Mouse (Mus musculus): ENCODE data around the gene Lyrm7. TPM values are rescaled to one million over a fixed set of nuclear protein-coding genes. Genes with fewer than 3 reads are reported as not detected.

The Lyrm7 gene
- polyA plus RNA-seq, 1 experiment = 2.9 TPM

DNA sequence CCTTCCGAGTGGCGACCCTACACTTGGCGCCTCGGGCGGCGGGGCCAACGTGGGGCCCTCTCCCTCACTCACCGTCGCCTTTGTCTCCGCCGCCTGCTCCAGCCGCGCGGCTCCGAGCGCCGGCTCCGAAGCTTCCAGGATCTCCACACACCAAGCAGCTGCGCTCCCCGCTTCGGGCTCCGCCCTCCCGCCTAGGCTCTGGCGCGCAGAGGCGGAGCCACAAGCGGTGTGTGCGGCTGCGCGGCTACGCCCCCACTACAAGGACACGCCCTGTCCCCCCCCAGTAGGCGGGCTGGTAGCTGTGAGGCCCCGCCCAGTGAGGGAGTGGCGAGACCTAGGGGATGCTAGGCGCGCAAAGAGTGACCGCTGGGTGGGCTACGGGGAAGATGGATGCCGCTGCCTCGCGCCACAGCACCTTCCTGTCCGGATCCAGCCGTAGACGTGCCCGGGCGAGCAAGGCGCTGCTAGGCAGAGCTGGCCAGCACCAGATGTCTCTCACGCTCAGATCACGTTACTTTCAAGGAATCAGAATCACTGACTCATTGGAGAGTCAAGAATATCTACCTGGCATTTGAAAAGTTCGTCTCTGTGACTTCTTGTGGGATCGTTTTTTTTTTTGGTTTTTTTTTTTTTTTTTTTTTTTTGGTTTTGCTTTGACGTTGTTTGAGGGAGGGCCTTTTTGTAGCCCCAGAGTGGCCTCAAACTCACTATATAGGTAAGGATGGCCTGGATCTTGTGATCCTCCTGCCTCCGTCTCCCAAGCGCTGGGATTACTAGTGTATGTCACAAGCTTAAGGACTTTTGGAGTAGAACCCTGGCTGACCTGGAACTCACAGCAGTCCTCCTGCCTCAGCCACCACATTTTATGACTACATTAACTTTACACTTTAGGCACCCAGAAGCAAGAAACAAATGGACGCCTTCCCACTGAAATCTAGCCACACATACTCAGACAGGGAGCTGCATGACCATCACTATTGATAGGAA lies 72.9 kb downstream of the Lyrm7 start, which contains the start of gene Cdc42se2:
TSS of gene Cdc42se2 (minus strand) at position 188 of the 987 bp plus-strand sequence.
- TF ChIP-seq POLR2A (IDR thresholded peaks at IDR 0.05; ENCODE audit: control insufficient read depth, extremely low read depth, insufficient read depth, low read length, poor library complexity) = peak; percentile 97
- peak; percentile 55; the same call in 1 of the 2 replicates for TF ChIP-seq CTCF (IDR thresholded peaks at IDR 0.05; ENCODE audit: borderline replicate concordance, control insufficient read depth, extremely low read depth, insufficient read depth, low read length, poor library complexity)
- Histone ChIP-seq H3K27ac (ENCODE audit: control insufficient read depth, insufficient read depth, low read length) (peak within 1 kb of the TSS; percentile 53), H3K4me3 (ENCODE audit: control insufficient read depth, insufficient read depth, low read length) (peak within 1 kb of the TSS; percentile 92), H3K36me3 (ENCODE audit: control insufficient read depth, insufficient read depth, low read length) (no peaks in the 10 kb centered on the region), H3K4me1 (replicated peaks; ENCODE audit: control insufficient read depth, insufficient read depth, low read length) (peaks cover 6% of the 10 kb centered on the region; the same call in 1 of the 2 replicates), H3K27me3 (ENCODE audit: control insufficient read depth, insufficient read depth, low read length) (no peaks in the 10 kb centered on the region)
- DNase-seq = peak; percentile 98
- 6% methylated on average over 56 of the region's 56 CpGs for WGBS

DNA sequence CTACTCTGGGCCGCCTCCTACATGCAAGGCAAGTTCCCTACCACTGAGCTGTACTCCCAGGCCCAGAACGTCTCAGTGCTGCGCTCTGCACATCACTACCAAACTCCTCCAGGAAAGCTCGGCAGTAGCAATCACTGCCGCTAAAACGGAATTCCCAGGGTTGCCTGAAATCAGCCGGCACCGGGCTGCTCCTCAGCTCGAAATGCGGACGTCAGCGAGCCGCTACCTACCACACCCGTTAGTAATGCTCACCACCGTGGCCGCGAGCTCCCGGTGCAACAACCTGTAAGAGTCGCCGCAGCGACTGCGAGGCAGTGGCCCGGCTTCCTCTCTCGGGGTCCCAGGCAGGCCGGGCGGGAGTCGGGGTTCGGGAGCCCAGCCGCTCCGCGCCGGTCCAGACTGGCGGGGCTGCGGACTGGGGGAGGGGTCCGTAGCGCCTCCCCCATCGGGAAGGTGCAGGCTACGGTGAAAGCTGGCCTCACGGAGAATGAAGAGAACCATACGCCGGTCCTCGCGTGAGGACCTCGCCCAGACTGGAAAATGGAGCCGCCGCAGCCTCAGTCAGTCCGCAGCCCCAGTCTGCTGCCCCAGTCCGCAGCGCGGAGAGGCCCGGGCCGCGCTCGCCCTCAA lies 73.7 kb downstream of the Lyrm7 start:
- Histone ChIP-seq H3K4me1 (replicated peaks; ENCODE audit: control insufficient read depth, insufficient read depth, low read length) (peaks cover 10% of the 10 kb centered on the region), H3K27ac (ENCODE audit: control insufficient read depth, insufficient read depth, low read length) (peak overlapping the region; percentile 53), H3K4me3 (ENCODE audit: control insufficient read depth, insufficient read depth, low read length) (peak overlapping the region; percentile 92), H3K27me3 (ENCODE audit: control insufficient read depth, insufficient read depth, low read length) (no peaks in the 10 kb centered on the region), H3K36me3 (ENCODE audit: control insufficient read depth, insufficient read depth, low read length) (no peaks in the 10 kb centered on the region)
- WGBS = under 1% methylated on average over 54 of the region's 54 CpGs
- no peak for TF ChIP-seq CTCF (IDR thresholded peaks at IDR 0.05; ENCODE audit: borderline replicate concordance, control insufficient read depth, extremely low read depth, insufficient read depth, low read length, poor library complexity)
- TF ChIP-seq POLR2A (IDR thresholded peaks at IDR 0.05; ENCODE audit: control insufficient read depth, extremely low read depth, insufficient read depth, low read length, poor library complexity) = no peak
- DNase-seq = peak; percentile 69

GRCm38 (mm10) chr11:54785566-54785965 lies 75.2 kb downstream of the Lyrm7 start:
- H3K27ac ChIP-seq (ENCODE audit: control insufficient read depth, insufficient read depth, low read length) = no peak overlapping the region
- no peaks in the 10 kb centered on the region for H3K36me3 ChIP-seq (ENCODE audit: control insufficient read depth, insufficient read depth, low read length)
- peaks cover 10% of the 10 kb centered on the region for H3K4me1 ChIP-seq (replicated peaks; ENCODE audit: control insufficient read depth, insufficient read depth, low read length)
- no peak for DNase-seq
- 89% methylated on average over 3 of the region's 3 CpGs for WGBS
- no peak overlapping the region for H3K4me3 ChIP-seq (ENCODE audit: control insufficient read depth, insufficient read depth, low read length)
- no peaks in the 10 kb centered on the region for H3K27me3 ChIP-seq (ENCODE audit: control insufficient read depth, insufficient read depth, low read length)
- TF ChIP-seq POLR2A (IDR thresholded peaks at IDR 0.05; ENCODE audit: control insufficient read depth, extremely low read depth, insufficient read depth, low read length, poor library complexity) (no peak), CTCF (IDR thresholded peaks at IDR 0.05; ENCODE audit: borderline replicate concordance, control insufficient read depth, extremely low read depth, insufficient read depth, low read length, poor library complexity) (no peak)

DNA sequence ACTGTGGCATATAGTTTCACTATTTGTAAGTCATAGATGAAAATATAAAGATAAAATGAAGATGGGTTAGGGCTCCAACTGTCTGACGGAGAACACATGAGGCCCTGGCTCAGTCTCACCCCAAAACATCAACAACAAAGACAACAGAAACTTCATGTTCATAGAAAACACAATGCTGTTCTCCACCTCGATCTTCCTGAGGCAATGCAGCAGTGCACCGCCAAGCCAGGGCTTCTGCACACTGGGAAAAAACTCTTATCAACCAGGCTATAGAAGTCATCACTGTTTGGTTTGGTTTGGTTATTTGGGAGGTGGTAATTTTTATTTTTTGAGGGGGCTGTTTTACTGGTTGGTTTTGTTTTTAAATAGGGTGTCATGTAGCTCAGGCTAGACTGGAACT lies 76.3 kb downstream of the Lyrm7 start:
- peaks cover 10% of the 10 kb centered on the region for H3K4me1 ChIP-seq (replicated peaks; ENCODE audit: control insufficient read depth, insufficient read depth, low read length)
- no peaks in the 10 kb centered on the region for H3K36me3 ChIP-seq (ENCODE audit: control insufficient read depth, insufficient read depth, low read length)
- H3K4me3 ChIP-seq (ENCODE audit: control insufficient read depth, insufficient read depth, low read length) = no peak overlapping the region
- DNase-seq = no peak
- WGBS = 83% methylated on average over 3 of the region's 3 CpGs
- TF ChIP-seq POLR2A (IDR thresholded peaks at IDR 0.05; ENCODE audit: control insufficient read depth, extremely low read depth, insufficient read depth, low read length, poor library complexity) = no peak
- no peak for TF ChIP-seq CTCF (IDR thresholded peaks at IDR 0.05; ENCODE audit: borderline replicate concordance, control insufficient read depth, extremely low read depth, insufficient read depth, low read length, poor library complexity)
- no peak overlapping the region for H3K27ac ChIP-seq (ENCODE audit: control insufficient read depth, insufficient read depth, low read length)
- H3K27me3 ChIP-seq (ENCODE audit: control insufficient read depth, insufficient read depth, low read length) = no peaks in the 10 kb centered on the region

GRCm38 (mm10) chr11:54782253-54782652 lies 78.5 kb downstream of the Lyrm7 start:
- DNase-seq = no peak
- no peak overlapping the region for H3K4me3 ChIP-seq (ENCODE audit: control insufficient read depth, insufficient read depth, low read length)
- WGBS = 93% methylated on average over 6 of the region's 6 CpGs
- no peaks in the 10 kb centered on the region for H3K36me3 ChIP-seq (ENCODE audit: control insufficient read depth, insufficient read depth, low read length)
- no peak overlapping the region for H3K27ac ChIP-seq (ENCODE audit: control insufficient read depth, insufficient read depth, low read length)
- no peaks in the 10 kb centered on the region for H3K27me3 ChIP-seq (ENCODE audit: control insufficient read depth, insufficient read depth, low read length)
- TF ChIP-seq POLR2A (IDR thresholded peaks at IDR 0.05; ENCODE audit: control insufficient read depth, extremely low read depth, insufficient read depth, low read length, poor library complexity) (no peak), CTCF (IDR thresholded peaks at IDR 0.05; ENCODE audit: borderline replicate concordance, control insufficient read depth, extremely low read depth, insufficient read depth, low read length, poor library complexity) (no peak)
- H3K4me1 ChIP-seq (replicated peaks; ENCODE audit: control insufficient read depth, insufficient read depth, low read length) = peaks cover 13% of the 10 kb centered on the region

DNA sequence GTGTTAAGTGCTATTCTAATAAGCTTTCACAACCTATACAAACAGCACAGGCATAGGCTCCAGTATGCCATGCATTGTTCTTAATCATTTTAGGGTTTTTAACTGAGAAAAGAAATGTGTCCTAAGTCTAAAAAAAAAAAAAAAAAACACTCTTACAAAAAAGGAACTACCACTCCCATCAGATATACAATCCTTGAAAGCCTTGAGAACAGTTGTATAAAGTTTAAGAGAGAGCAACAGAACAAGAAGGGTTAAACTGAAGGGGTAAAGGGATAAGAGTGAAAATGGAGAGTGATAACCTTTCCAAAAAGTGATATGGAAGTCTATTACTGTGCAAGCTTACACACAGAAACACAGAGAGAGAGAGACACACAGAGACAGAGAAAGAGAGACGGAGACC lies 80.8 kb downstream of the Lyrm7 start:
- Histone ChIP-seq H3K4me3 (ENCODE audit: control insufficient read depth, insufficient read depth, low read length) (no peak overlapping the region), H3K36me3 (ENCODE audit: control insufficient read depth, insufficient read depth, low read length) (no peaks in the 10 kb centered on the region), H3K27me3 (ENCODE audit: control insufficient read depth, insufficient read depth, low read length) (no peaks in the 10 kb centered on the region), H3K4me1 (replicated peaks; ENCODE audit: control insufficient read depth, insufficient read depth, low read length) (peaks cover 20% of the 10 kb centered on the region), H3K27ac (ENCODE audit: control insufficient read depth, insufficient read depth, low read length) (no peak overlapping the region)
- whole genome bisulfite sequencing = 100% methylated on average over 1 of the region's 1 CpGs
- TF ChIP-seq CTCF (IDR thresholded peaks at IDR 0.05; ENCODE audit: borderline replicate concordance, control insufficient read depth, extremely low read depth, insufficient read depth, low read length, poor library complexity) = no peak
- no peak for TF ChIP-seq POLR2A (IDR thresholded peaks at IDR 0.05; ENCODE audit: control insufficient read depth, extremely low read depth, insufficient read depth, low read length, poor library complexity)
- DNase-seq = no peak
